Mouse (Mus musculus) lung, embryonic 16.5 days (tissue): ENCODE results near the gene Zfp738. TPM values are rescaled to one million over a fixed set of nuclear protein-coding genes. Genes with fewer than 3 reads are reported as not detected.

Source experiments
- ATAC-seq: fragments of 200-750 bp; cut with Nextera tagmentation; 2 replicates; pipeline ENCODE4 v1.8.0; 2017; ENCODE audit warnings: low read depth, mild to moderate bottlenecking, moderate library complexity
- H3K27ac ChIP-seq: fragments of 300-500 bp; sonication (generic); 2 replicates; pipeline ENCODE4 v1.5.1; 2014; ENCODE audit warnings: mild to moderate bottlenecking, control low read depth, low read length
- H3K27me3 ChIP-seq: fragments of 300-500 bp; sonication (generic); 2 replicates; pipeline ENCODE4 v1.6.1; 2014; ENCODE audit warnings: low read depth, low read length, mixed read lengths; ENCODE audit not compliant: control insufficient read depth, insufficient read depth
- H3K36me3 ChIP-seq: fragments of 300-500 bp; sonication (generic); 2 replicates; pipeline ENCODE4 v1.6.1; 2014; ENCODE audit warnings: low read length; ENCODE audit not compliant: control insufficient read depth, insufficient read depth
- H3K4me1 ChIP-seq: fragments of 300-500 bp; sonication (generic); replicated peaks from 2 replicates; pipeline ENCODE4 v1.6.1; 2014; ENCODE audit warnings: low read length, mixed read lengths; ENCODE audit not compliant: control insufficient read depth, insufficient read depth
- H3K4me2 ChIP-seq: fragments of 300-500 bp; sonication (generic); 2 replicates; pipeline ENCODE4 v1.6.1; 2014; ENCODE audit warnings: low read depth, low read length, control low read depth
- H3K4me3 ChIP-seq: fragments of 300-500 bp; sonication (generic); 2 replicates; pipeline ENCODE4 v1.5.1; 2014; ENCODE audit warnings: mild to moderate bottlenecking, low read length, control low read depth
- H3K9ac ChIP-seq: fragments of 300-500 bp; sonication (generic); 2 replicates; pipeline ENCODE4 v1.6.1; 2014; ENCODE audit warnings: low read length, control low read depth
- H3K9me3 ChIP-seq: fragments of 300-500 bp; sonication (generic); 2 replicates; pipeline ENCODE4 v1.6.1; 2016; ENCODE audit warnings: low read length; ENCODE audit not compliant: control insufficient read depth
- WGBS: fragments of 180-500 bp; shearing (Covaris S2); extraction: QIAGEN DNeasy Blood & Tissue Kit; methylation state at CpG from one replicate; pipeline ENCODE4 v1.1.7; 2014; 5-methylcytosine and 5-hydroxymethylcytosine counted together
- polyA plus RNA-seq: library from polyadenylated mRNA; unstranded; fragments of >200 nt; fragmentation: Nextera tagmentation; extraction: Ambion mirVana; gene quantifications from 2 replicates; pipeline ENCODE4 v1.2.1, GENCODE M21; 2015

Gene Zfp738
- polyA plus RNA-seq, 1 experiment from 2014 or later = 12.9 TPM

GRCm38 (mm10) chr13:67674902-67675301, 12.0 kb downstream of the Zfp738 start:
- Histone ChIP-seq H3K27me3 (no peaks in the 10 kb centered on the region), H3K36me3 (0 out of 2 replicates have a peak, but pooled peaks cover 3% of the 10 kb centered on the region), H3K4me2 (no peak overlapping the region), H3K9ac (no peak overlapping the region), H3K27ac (no peak overlapping the region), H3K9me3 (no peaks in the 10 kb centered on the region), H3K4me3 (no peak overlapping the region), H3K4me1 (no peaks in the 10 kb centered on the region)
- no peak for ATAC-seq
- WGBS = 93% methylated on average over 2 of the region's 2 CpGs

- no peak for ATAC-seq
- no peak overlapping the region for H3K27ac ChIP-seq
- H3K4me3 ChIP-seq = no peak overlapping the region
- no peak overlapping the region for H3K9ac ChIP-seq
- no peaks in the 10 kb centered on the region for H3K4me1 ChIP-seq
- no peak overlapping the region for H3K4me2 ChIP-seq
- no peaks in the 10 kb centered on the region for H3K36me3 ChIP-seq
- no peaks in the 10 kb centered on the region for H3K27me3 ChIP-seq
- WGBS = 42% methylated on average over 3 of the region's 3 CpGs
- H3K9me3 ChIP-seq = no peaks in the 10 kb centered on the region
These were observed 34.4 kb downstream of the Zfp738 start for GRCm38 (mm10) chr13:67652496-67652895.

- peak within 1 kb of the TSS; percentile 54 for H3K4me2 ChIP-seq
- peak; percentile 99 for ATAC-seq
- H3K27ac ChIP-seq = peak within 1 kb of the TSS; percentile 71; the same call in 1 of the 2 replicates
- 0% methylated on average over 19 of the region's 19 CpGs for WGBS
- H3K9ac ChIP-seq = peak within 1 kb of the TSS; percentile 85
- peak within 1 kb of the TSS; percentile 84 for H3K4me3 ChIP-seq
- H3K36me3 ChIP-seq = no peaks in the 10 kb centered on the region
- no peaks in the 10 kb centered on the region for H3K27me3 ChIP-seq
- 0 out of 2 replicates have a peak, but pooled peaks cover 2% of the 10 kb centered on the region for H3K4me1 ChIP-seq
- H3K9me3 ChIP-seq = no peaks in the 10 kb centered on the region
These were observed 49.4 kb downstream of the Zfp738 start, which contains the start of the genes Gm49345 and Zfp729a for GRCm38 (mm10) chr13:67637294-67638007. Gene Gm49345 (minus strand): TSS chr13:67637769. Gene Zfp729a (minus strand): TSS chr13:67637791.

- Histone ChIP-seq H3K4me3 (no peak overlapping the region), H3K4me1 (no peaks in the 10 kb centered on the region; the same call in 1 of the 2 replicates), H3K9ac (no peak overlapping the region), H3K9me3 (no peaks in the 10 kb centered on the region), H3K4me2 (no peak overlapping the region), H3K27ac (no peak overlapping the region), H3K36me3 (no peaks in the 10 kb centered on the region), H3K27me3 (no peaks in the 10 kb centered on the region)
- no peak for ATAC-seq
- WGBS = 85% methylated on average over 4 of the region's 4 CpGs
These were observed 76.8 kb downstream of the Zfp738 start for GRCm38 (mm10) chr13:67610108-67610507.

GRCm38 (mm10) chr13:67609066-67609876, 77.6 kb downstream of the Zfp738 start, which contains the start of gene Zfp729b:
Gene Zfp729b (minus strand): TSS chr13:67609707.
- peak within 1 kb of the TSS; percentile 83 for H3K4me3 ChIP-seq
- H3K4me1 ChIP-seq = no peaks in the 10 kb centered on the region; the same call in 1 of the 2 replicates
- WGBS = 3% methylated on average over 20 of the region's 20 CpGs
- no peaks in the 10 kb centered on the region for H3K27me3 ChIP-seq
- ATAC-seq = peak; percentile 98
- peak within 1 kb of the TSS; percentile 69 for H3K4me2 ChIP-seq
- peak within 1 kb of the TSS; percentile 86 for H3K9ac ChIP-seq
- peak within 1 kb of the TSS; percentile 63 for H3K27ac ChIP-seq
- H3K36me3 ChIP-seq = no peaks in the 10 kb centered on the region
- H3K9me3 ChIP-seq = no peaks in the 10 kb centered on the region

Other genes with a start within 250 kb of the Zfp738 start
- 10.8 and 12.0 TPM in 2 replicates for gene Zfp874a, start 235.4 kb downstream of the Zfp738 start, polyA plus RNA-seq
- 3.5 and 3.6 TPM in 2 replicates for gene Zfp874b, start 202.8 kb downstream of the Zfp738 start, polyA plus RNA-seq
- gene Zfp58, start 186.5 kb downstream of the Zfp738 start, polyA plus RNA-seq = 13.3 and 14.9 TPM in 2 replicates
- not detected in 2 replicates for gene Gm26965, start 160.9 kb downstream of the Zfp738 start, polyA plus RNA-seq
- 20.9 and 21.9 TPM in 2 replicates for gene Zfp87, start 160.9 kb downstream of the Zfp738 start, polyA plus RNA-seq
- gene Zfp748, start 133.2 kb downstream of the Zfp738 start, polyA plus RNA-seq = 13.8 and 14.5 TPM in 2 replicates
- gene Zfp729b, start 77.4 kb downstream of the Zfp738 start, polyA plus RNA-seq = 4.5 and 4.7 TPM in 2 replicates
- gene Gm49345, start 49.3 kb downstream of the Zfp738 start, polyA plus RNA-seq = 0.69 TPM in 1 of 2 replicates, not detected in the other
- 2.5 and 2.6 TPM in 2 replicates for gene Zfp729a, start 49.3 kb downstream of the Zfp738 start, polyA plus RNA-seq
- gene Zfp65, start 42.1 kb upstream of the Zfp738 start, polyA plus RNA-seq = 5.6 and 6.8 TPM in 2 replicates
- gene Zfp85, start 68.2 kb upstream of the Zfp738 start, polyA plus RNA-seq = 6.7 and 7.2 TPM in 2 replicates
- gene Zfp493, start 92.6 kb upstream of the Zfp738 start, polyA plus RNA-seq = 2.2 and 2.6 TPM in 2 replicates
- gene Zfp273, start 126.7 kb upstream of the Zfp738 start, polyA plus RNA-seq = 8.0 and 8.6 TPM in 2 replicates
- gene Gm10037, start 144.0 kb upstream of the Zfp738 start, polyA plus RNA-seq = 2.3 and 3.1 TPM in 2 replicates
- not detected in 2 replicates for gene BC048507, start 176.3 kb upstream of the Zfp738 start, polyA plus RNA-seq